34 mouse cellular contexts compared by ENCODE assay signal in the genomic region with DNA sequence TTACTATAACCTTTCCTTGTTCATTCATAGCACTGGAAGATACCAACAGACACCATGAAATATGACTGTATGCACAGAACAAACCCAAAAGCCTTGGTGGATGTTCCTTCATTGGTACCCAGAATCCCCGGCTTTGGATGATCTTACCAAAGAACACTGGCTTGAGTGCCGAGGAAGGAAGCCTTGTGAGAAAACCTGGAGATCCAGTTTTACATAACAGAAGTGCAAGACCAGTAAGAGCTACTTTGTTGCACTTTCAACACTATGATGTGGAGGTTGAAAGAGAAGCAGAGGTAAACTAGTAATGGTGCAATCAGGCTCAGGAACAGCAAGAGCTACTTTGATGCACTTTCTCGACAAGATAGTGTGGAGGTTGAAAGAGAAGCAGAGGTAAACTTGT.
"Had no signal": no experiment of that assay in that cellular context is flagged by ENCODE, and none has a peak within 500 bp of the region (broad histone marks: within the 10 kb centered on the region; RNA-seq: fewer than 3 reads in every experiment).

No protein-coding gene starts in this region.

- H3K9ac ChIP-seq: heart, embryonic 12.5 days; heart, embryonic 13.5 days; heart, embryonic 15.5 days; hindbrain, embryonic 12.5 days; hindbrain, embryonic 13.5 days; hindbrain, embryonic 14.5 days; hindbrain, embryonic 15.5 days; intestine, embryonic 15.5 days; kidney, embryonic 15.5 days had no signal

- H3K36me3 ChIP-seq: heart, embryonic 10.5 days; heart, embryonic 12.5 days; heart, embryonic 13.5 days; heart, embryonic 15.5 days; hindbrain, embryonic 10.5 days; hindbrain, embryonic 12.5 days; hindbrain, embryonic 13.5 days; hindbrain, embryonic 15.5 days; intestine, embryonic 15.5 days; kidney, embryonic 15.5 days had no signal

- H3K4me1 ChIP-seq: heart, embryonic 10.5 days; heart, embryonic 12.5 days; heart, embryonic 13.5 days; heart, embryonic 15.5 days; hindbrain, embryonic 12.5 days; kidney, embryonic 15.5 days had no signal

- DNase-seq: heart, postnatal 10 days; heart, postnatal 14 days; heart, postnatal 36 days; heart, postnatal 4 days; kidney, adult 11 months; kidney, adult 18-20 months; kidney, adult 2 months; kidney, adult 8-10 months; kidney, adult 9 months; kidney, postnatal 10 days; kidney, postnatal 14 days; kidney, postnatal 25 days; kidney, postnatal 36 days; layer of hippocampus, adult 9-11 months; layer of hippocampus, postnatal 36 days had no signal

- H3K4me3 ChIP-seq: heart, embryonic 10.5 days; heart, embryonic 12.5 days; heart, embryonic 13.5 days; heart, embryonic 15.5 days; hindbrain, embryonic 10.5 days; hindbrain, embryonic 12.5 days; hindbrain, embryonic 13.5 days; hindbrain, embryonic 15.5 days; intestine, embryonic 15.5 days; kidney, embryonic 15.5 days; layer of hippocampus, adult 2 months had no signal

- ATAC-seq: hindbrain, embryonic 16.5 days; hindbrain, postnatal 0 days; inflammation-experienced regulatory T-cells, adult 6 months; intestine, embryonic 15.5 days; intestine, embryonic 16.5 days; intestine, postnatal 0 days had no signal

- H3K27ac ChIP-seq: heart, embryonic 10.5 days; heart, embryonic 13.5 days; heart, embryonic 15.5 days; hindbrain, embryonic 10.5 days; hindbrain, embryonic 12.5 days; hindbrain, embryonic 13.5 days; hindbrain, embryonic 14.5 days; hindbrain, embryonic 15.5 days; hindbrain, postnatal 0 days; intestine, embryonic 15.5 days; kidney, embryonic 15.5 days; kidney, postnatal 0 days had no signal

- H3K4me2 ChIP-seq: heart, embryonic 11.5 days; heart, embryonic 12.5 days; heart, embryonic 13.5 days; heart, embryonic 15.5 days; hindbrain, embryonic 12.5 days; hindbrain, embryonic 13.5 days; hindbrain, embryonic 14.5 days; hindbrain, embryonic 15.5 days; intestine, embryonic 15.5 days; kidney, embryonic 15.5 days had no signal

- H3K9me3 ChIP-seq: heart, embryonic 10.5 days; heart, embryonic 12.5 days; heart, embryonic 13.5 days; heart, embryonic 15.5 days; hindbrain, embryonic 10.5 days; hindbrain, embryonic 12.5 days; hindbrain, embryonic 13.5 days; hindbrain, embryonic 15.5 days; intestine, embryonic 15.5 days; kidney, embryonic 15.5 days had no signal

- H3K27me3 ChIP-seq: heart, embryonic 12.5 days; heart, embryonic 13.5 days; heart, embryonic 15.5 days; hindbrain, embryonic 12.5 days; hindbrain, embryonic 13.5 days; hindbrain, embryonic 15.5 days; intestine, embryonic 15.5 days; kidney, embryonic 15.5 days had no signal
